ENCODE assay signal across 23 mouse cellular contexts in genomic region chr12:83572717-83573116, GRCm38 (mm10).
"Had no signal": no experiment of that assay in that cellular context is flagged by ENCODE, and none has a peak within 500 bp of the region (broad histone marks: within the 10 kb centered on the region; RNA-seq: fewer than 3 reads in every experiment).

No protein-coding gene starts in this region.

- H3K4me3 ChIP-seq: heart, adult 2 months; heart, embryonic 13.5 days; heart, embryonic 15.5 days; hindbrain, embryonic 13.5 days; hindbrain, embryonic 15.5 days; kidney, embryonic 15.5 days; limb, embryonic 10.5 days; limb, embryonic 12.5 days; liver, embryonic 13.5 days; liver, embryonic 15.5 days had no signal

- H3K9ac ChIP-seq: heart, embryonic 13.5 days; heart, embryonic 15.5 days; hindbrain, embryonic 13.5 days; hindbrain, embryonic 15.5 days; kidney, embryonic 15.5 days; limb, embryonic 12.5 days; liver, embryonic 13.5 days; liver, embryonic 15.5 days; liver, postnatal 0 days had no signal

- H3K4me1 ChIP-seq: heart, embryonic 13.5 days; heart, embryonic 15.5 days; hindbrain, embryonic 13.5 days; hindbrain, embryonic 15.5 days; kidney, embryonic 15.5 days; limb, embryonic 10.5 days; limb, embryonic 12.5 days had no signal

- DNase-seq: gastrocnemius, postnatal 14 days; gastrocnemius, postnatal 36 days; heart, adult 11 months; heart, adult 2 months; heart, postnatal 36 days; kidney, adult 11 months; kidney, adult 9 months; kidney, postnatal 14 days; layer of hippocampus, adult 9-11 months; layer of hippocampus, postnatal 36 days; liver; liver, embryonic 13.5 days; liver, postnatal 0 days; lung, adult 2 months had no signal

- H3K9me3 ChIP-seq: heart, embryonic 13.5 days; heart, embryonic 15.5 days; hindbrain, embryonic 13.5 days; hindbrain, embryonic 15.5 days; kidney, embryonic 15.5 days; limb, embryonic 10.5 days; limb, embryonic 12.5 days; liver, embryonic 13.5 days; liver, embryonic 15.5 days had no signal

- H3K27ac ChIP-seq: heart, adult 2 months; heart, embryonic 13.5 days; heart, embryonic 15.5 days; hindbrain, embryonic 13.5 days; hindbrain, embryonic 15.5 days; hindbrain, postnatal 0 days; kidney, embryonic 15.5 days; limb, embryonic 10.5 days; limb, embryonic 12.5 days; liver, embryonic 13.5 days; liver, embryonic 15.5 days had no signal

- H3K27me3 ChIP-seq: heart, embryonic 13.5 days; heart, embryonic 15.5 days; hindbrain, embryonic 13.5 days; hindbrain, embryonic 15.5 days; kidney, embryonic 15.5 days; limb, embryonic 12.5 days; liver, embryonic 13.5 days; liver, embryonic 15.5 days had no signal
